Mouse (Mus musculus) MEL (cell line): ENCODE results near the gene Adat2. TPM values are rescaled to one million over a fixed set of nuclear protein-coding genes. Genes with fewer than 3 reads are reported as not detected.

ENCODE experiments used
- DNase-seq: peaks from one replicate; pipeline ENCODE4 v3.0.0; 2011; ENCODE audit warnings: low read depth, low spot score
- H3K27ac ChIP-seq: 2 replicates; pipeline ENCODE4 v1.5.1; 2012; ENCODE audit warnings: low read depth, mild to moderate bottlenecking, control low read depth, low read length, moderate library complexity; ENCODE audit not compliant: control insufficient read depth
- H3K27me3 ChIP-seq, 2 experiments: fragments of 150-350 bp in 1 of 2; sonication (generic) in 1 of 2; 2 replicates each; pipeline ENCODE4 v1.6.1; 2012; ENCODE audit warnings: low read length in 2 of 2, mild to moderate bottlenecking in 2 of 2, improper control_type of control experiment in 1 of 2, moderate library complexity in 1 of 2; ENCODE audit not compliant: insufficient read depth in 2 of 2, control insufficient read depth in 1 of 2
- H3K36me3 ChIP-seq, 2 experiments: 2 replicates each; pipeline ENCODE4 v1.6.1; 2012 to 2014; ENCODE audit warnings: low read length in 2 of 2, improper control_type of control experiment in 1 of 2, inconsistent platforms in 1 of 2, mild to moderate bottlenecking in 1 of 2; ENCODE audit not compliant: insufficient read depth in 2 of 2, control insufficient read depth in 1 of 2
- H3K4me1 ChIP-seq, 2 experiments: fragments of 150-350 bp in 1 of 2; sonication (generic) in 1 of 2; 2 replicates each; pipeline ENCODE4 v1.6.1; 2012; ENCODE audit warnings: low read length in 2 of 2, improper control_type of control experiment in 1 of 2, mild to moderate bottlenecking in 1 of 2; ENCODE audit not compliant: insufficient read depth in 2 of 2, control insufficient read depth in 1 of 2
- H3K4me3 ChIP-seq, 2 experiments: fragments of 150-350 bp in 1 of 2; sonication (generic) in 1 of 2; 2 replicates each; pipeline ENCODE4 v1.5.1; 2012; ENCODE audit warnings: low read depth in 2 of 2, low read length in 2 of 2, mild to moderate bottlenecking in 2 of 2, moderate library complexity in 2 of 2, control low read depth in 1 of 2, improper control_type of control experiment in 1 of 2; ENCODE audit not compliant: control insufficient read depth in 1 of 2, insufficient read depth in 1 of 2
- H3K79me2 ChIP-seq: 2 replicates; pipeline ENCODE4 v1.6.1; 2012; ENCODE audit warnings: mild to moderate bottlenecking, low read length, moderate library complexity; ENCODE audit not compliant: control insufficient read depth, poor library complexity, insufficient read depth
- H3K9ac ChIP-seq: 2 replicates; pipeline ENCODE4 v1.6.1; 2012; ENCODE audit warnings: low read depth, mild to moderate bottlenecking, control low read depth, low read length, moderate library complexity; ENCODE audit not compliant: control insufficient read depth, poor library complexity, severe bottlenecking
- H3K9me3 ChIP-seq: fragments of 150-350 bp; sonication (generic); replicated peaks from 2 replicates; pipeline ENCODE4 v1.6.1; 2012; ENCODE audit warnings: mild to moderate bottlenecking, low read length, improper control_type of control experiment, moderate library complexity; ENCODE audit not compliant: insufficient read depth
- CHD1 ChIP-seq: IDR thresholded peaks from 2 replicates; pipeline ENCODE4 v1.6.1; 2012; ENCODE audit warnings: low read depth, mild to moderate bottlenecking, inconsistent platforms, low read length, improper control_type of control experiment
- CTCF ChIP-seq, 3 experiments: IDR thresholded peaks in 2 of 3; conservative IDR thresholded peaks in 1 of 3; 2 replicates each; pipeline ENCODE4 v1.5.1; 2011 to 2012; ENCODE audit warnings: low read length in 3 of 3, low read depth in 2 of 3, mild to moderate bottlenecking in 2 of 3, improper control_type of control experiment in 1 of 3, inconsistent platforms in 1 of 3, mixed read lengths in 1 of 3, moderate library complexity in 1 of 3; ENCODE audit not compliant: control insufficient read depth in 1 of 3, insufficient read depth in 1 of 3, poor library complexity in 1 of 3, severe bottlenecking in 1 of 3
- ELF1 ChIP-seq: IDR thresholded peaks from 2 replicates; pipeline ENCODE4 v1.6.1; 2014; ENCODE audit warnings: low read depth, mild to moderate bottlenecking, inconsistent platforms, low read length, improper control_type of control experiment, moderate library complexity
- EP300 ChIP-seq, 2 experiments: IDR thresholded peaks; 2 replicates each; pipeline ENCODE4 v1.6.1; 2011; ENCODE audit warnings: improper control_type of control experiment in 2 of 2, low read length in 2 of 2, low read depth in 1 of 2, mild to moderate bottlenecking in 1 of 2
- GABPA ChIP-seq: IDR thresholded peaks from 2 replicates; pipeline ENCODE4 v1.6.1; 2012; ENCODE audit warnings: low read depth, mild to moderate bottlenecking, inconsistent platforms, low read length, improper control_type of control experiment, moderate library complexity
- GATA1 ChIP-seq: IDR thresholded peaks from 2 replicates; pipeline ENCODE4 v1.6.1; 2011; ENCODE audit warnings: low read depth, low read length, improper control_type of control experiment
- MAFK ChIP-seq: IDR thresholded peaks from 2 replicates; pipeline ENCODE4 v1.6.1; 2011; ENCODE audit warnings: low read depth, mild to moderate bottlenecking, low read length, improper control_type of control experiment, borderline replicate concordance
- MEF2A ChIP-seq: IDR thresholded peaks from 2 replicates; pipeline ENCODE4 v1.6.1; 2014; ENCODE audit warnings: low read depth, mild to moderate bottlenecking, inconsistent platforms, low read length, improper control_type of control experiment; ENCODE audit not compliant: poor library complexity, insufficient replicate concordance, severe bottlenecking; ENCODE audit errors: extremely low read depth
- MXI1 ChIP-seq: IDR thresholded peaks from 2 replicates; pipeline ENCODE4 v1.6.1; 2011; ENCODE audit warnings: mild to moderate bottlenecking, low read depth, low read length, improper control_type of control experiment
- MYC ChIP-seq: IDR thresholded peaks from 2 replicates; pipeline ENCODE4 v1.6.1; 2011; ENCODE audit warnings: low read depth, mild to moderate bottlenecking, low read length, improper control_type of control experiment, moderate library complexity
- POLR2AphosphoS2 ChIP-seq: IDR thresholded peaks from 2 replicates; pipeline ENCODE4 v1.6.1; 2011; ENCODE audit warnings: low read length, improper control_type of control experiment
- RAD21 ChIP-seq: IDR thresholded peaks from 2 replicates; pipeline ENCODE4 v1.6.1; 2011; ENCODE audit warnings: mild to moderate bottlenecking, low read depth, low read length, improper control_type of control experiment
- RCOR1 ChIP-seq: IDR thresholded peaks from 2 replicates; pipeline ENCODE4 v1.6.1; 2012; ENCODE audit warnings: low read depth, mild to moderate bottlenecking, inconsistent platforms, low read length, improper control_type of control experiment
- SIN3A ChIP-seq: IDR thresholded peaks from 2 replicates; pipeline ENCODE4 v1.6.1; 2012; ENCODE audit warnings: low read length, improper control_type of control experiment, inconsistent platforms
- SMC3 ChIP-seq: IDR thresholded peaks from 2 replicates; pipeline ENCODE4 v1.6.1; 2011; ENCODE audit warnings: low read depth, low read length, improper control_type of control experiment
- TAL1 ChIP-seq: IDR thresholded peaks from 2 replicates; pipeline ENCODE4 v1.6.1; 2012; ENCODE audit warnings: mild to moderate bottlenecking, inconsistent platforms, low read length, moderate library complexity, mixed read lengths
- TCF12 ChIP-seq: IDR thresholded peaks from 2 replicates; pipeline ENCODE4 v1.6.1; 2014; ENCODE audit warnings: low read depth, mild to moderate bottlenecking, inconsistent platforms, low read length, improper control_type of control experiment, moderate library complexity
- UBTF ChIP-seq: IDR thresholded peaks from 2 replicates; pipeline ENCODE4 v1.6.1; 2012; ENCODE audit warnings: low read depth, mild to moderate bottlenecking, inconsistent platforms, low read length, improper control_type of control experiment, moderate library complexity, borderline replicate concordance; ENCODE audit not compliant: insufficient read depth
- USF1 ChIP-seq: IDR thresholded peaks from 2 replicates; pipeline ENCODE4 v1.6.1; 2014; ENCODE audit warnings: low read depth, mild to moderate bottlenecking, inconsistent platforms, low read length, improper control_type of control experiment, moderate library complexity
- ZNF384 ChIP-seq: IDR thresholded peaks from 2 replicates; pipeline ENCODE4 v1.6.1; 2012; ENCODE audit warnings: low read depth, mild to moderate bottlenecking, inconsistent platforms, low read length, improper control_type of control experiment
- polyA plus RNA-seq, 2 experiments: library from polyadenylated mRNA; stranded (reverse) in 1 of 2; unstranded in 1 of 2; fragments of >175 nt in 1 of 2; fragments of >200 nt in 1 of 2; gene quantifications; 2 replicates each; pipeline versions ENCODE4 v1.2.1 to v1.2.4; 2012; ENCODE audit warnings: low replicate concordance in 2 of 2, low read depth in 1 of 2; ENCODE audit not compliant: insufficient read length in 2 of 2, insufficient read depth in 1 of 2, missing spikeins in 1 of 2
- total RNA-seq: library from RNA; depleted of rRNA; stranded (reverse); fragments of 300-350 nt; gene quantifications from 2 replicates; pipeline ENCODE4 v1.2.3, GENCODE M21; 2012

Adat2 gene
- total and polyA plus RNA-seq, 3 experiments = 14.7 to 21.3 TPM; not detected in 1

- no peaks in the 10 kb centered on the region for H3K4me1 ChIP-seq
- no peak overlapping the region for H3K27ac ChIP-seq
- no peaks in the 10 kb centered on the region for H3K27me3 ChIP-seq
- no peak overlapping the region for H3K4me3 ChIP-seq
- no peak for TF ChIP-seq RAD21
- TF ChIP-seq POLR2AphosphoS2 = no peak
- TF ChIP-seq TAL1 = no peak
- DNase-seq = no peak
- H3K79me2 ChIP-seq = no peaks in the 10 kb centered on the region
- H3K36me3 ChIP-seq = no peaks in the 10 kb centered on the region
- H3K9ac ChIP-seq = no peak overlapping the region
- no peaks in the 10 kb centered on the region for H3K9me3 ChIP-seq
Observed at GRCm38 (mm10) chr10:13569818-13570217, 17.1 kb downstream of the Adat2 start.

- Histone ChIP-seq H3K79me2 (no peaks in the 10 kb centered on the region), H3K9ac (no peak overlapping the region), H3K4me3 (no peak overlapping the region), H3K27me3 (no peaks in the 10 kb centered on the region), H3K9me3 (no peaks in the 10 kb centered on the region), H3K4me1 (no peaks in the 10 kb centered on the region), H3K27ac (no peak overlapping the region), H3K36me3 (no peaks in the 10 kb centered on the region)
- DNase-seq = no peak
- TF ChIP-seq CHD1 (no peak), UBTF (no peak), POLR2AphosphoS2 (no peak), RCOR1 (no peak), EP300 (IDR thresholded peaks at IDR 0.05; ENCODE audit: low read depth in 1 of 2, low read length in 2 of 2) (no peak), TCF12 (no peak)
Observed at GRCm38 (mm10) chr10:13570697-13571538, 18.2 kb downstream of the Adat2 start.

- H3K27ac ChIP-seq = no peak overlapping the region
- H3K4me3 ChIP-seq = no peak overlapping the region
- H3K4me1 ChIP-seq = no peaks in the 10 kb centered on the region
- no peaks in the 10 kb centered on the region for H3K79me2 ChIP-seq
- H3K27me3 ChIP-seq = no peaks in the 10 kb centered on the region
- TF ChIP-seq ELF1 = no peak
- no peak for TF ChIP-seq SMC3
- TF ChIP-seq MXI1 = no peak
- TF ChIP-seq USF1 = no peak
- TF ChIP-seq CTCF (IDR thresholded peaks at IDR 0.05 in 2 of 3, conservative IDR thresholded peaks at IDR 0.05 in 1 of 3; ENCODE audit: control insufficient read depth in 1 of 3, insufficient read depth in 1 of 3, low read depth in 2 of 3, low read length in 3 of 3, poor library complexity in 1 of 3, severe bottlenecking in 1 of 3) = no peak
- TF ChIP-seq GATA1 = no peak
- TF ChIP-seq MYC = no peak
- no peak for TF ChIP-seq GABPA
- TF ChIP-seq MEF2A = no peak
- TF ChIP-seq POLR2AphosphoS2 = no peak
- TF ChIP-seq MAFK = no peak
- TF ChIP-seq RCOR1 = no peak
- no peak for TF ChIP-seq TAL1
- no peak for TF ChIP-seq ZNF384
- TF ChIP-seq SIN3A = no peak
- no peak for TF ChIP-seq TCF12
- DNase-seq = no peak
- no peaks in the 10 kb centered on the region for H3K36me3 ChIP-seq
- H3K9ac ChIP-seq = no peak overlapping the region
- H3K9me3 ChIP-seq = no peaks in the 10 kb centered on the region
Observed at GRCm38 (mm10) chr10:13572003-13572402, 19.3 kb downstream of the Adat2 start.
